Mouse (Mus musculus): ENCODE results near the gene Ccdc113. TPM values are rescaled to one million over a fixed set of nuclear protein-coding genes. Genes with fewer than 3 reads are reported as not detected.

The Ccdc113 gene
- polyA plus RNA-seq, 1 experiment from 2014 or later, result not detected

DNA sequence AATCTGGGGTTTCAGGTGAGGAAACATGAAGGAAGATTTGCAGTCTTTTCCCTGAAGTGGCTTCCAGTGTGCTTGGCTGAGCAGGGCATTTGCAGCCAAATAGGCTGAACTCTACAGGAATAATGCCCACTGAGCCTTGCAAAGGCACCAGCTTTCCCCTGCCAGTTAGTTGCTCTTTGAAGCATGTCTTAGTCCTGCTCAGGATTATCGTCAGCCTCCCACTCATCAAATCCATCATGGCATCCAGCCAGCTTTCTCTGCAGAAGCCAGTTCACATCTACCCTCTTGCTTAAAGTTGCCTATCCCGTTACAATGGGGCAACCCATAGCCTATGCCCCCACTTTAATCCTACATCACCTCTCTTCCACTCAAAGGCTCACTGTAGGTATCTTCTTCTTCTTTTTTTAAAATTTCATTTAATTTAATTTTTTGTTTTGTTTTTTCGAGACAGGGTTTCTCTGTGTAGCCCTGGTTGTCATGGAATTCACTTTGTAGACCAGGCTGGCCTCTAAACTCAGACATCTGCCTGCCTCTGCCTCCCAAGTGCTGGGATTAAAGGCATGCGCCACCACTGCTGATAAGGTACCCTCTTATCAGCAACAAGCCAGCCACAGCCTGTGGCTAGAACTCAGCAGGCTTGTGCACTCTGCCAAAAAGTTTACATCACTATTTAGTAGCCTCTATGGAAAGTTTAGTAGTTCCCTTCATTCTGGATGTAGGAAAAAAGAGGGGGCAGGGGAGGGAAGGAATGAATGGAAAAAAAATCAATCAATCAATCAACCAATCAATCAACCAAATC lies 34.4 kb upstream of the Ccdc113 start:
- Histone ChIP-seq H3K4me2 (replicated peaks; ENCODE audit: low read depth, low read length) (no peak overlapping the region), H3K27ac (ENCODE audit: low read length) (no peak overlapping the region), H3K4me1 (ENCODE audit: control insufficient read depth, insufficient read depth, low read length) (0 out of 2 replicates have a peak, but pooled peaks cover 4% of the 10 kb centered on the region), H3K36me3 (ENCODE audit: control insufficient read depth, insufficient read depth, low read length) (no peaks in the 10 kb centered on the region), H3K9me3 (ENCODE audit: control insufficient read depth, low read depth, low read length) (no peaks in the 10 kb centered on the region), H3K4me3 (ENCODE audit: low read depth, low read length) (no peak overlapping the region), H3K27me3 (ENCODE audit: control insufficient read depth, insufficient read depth, low read length) (no peaks in the 10 kb centered on the region), H3K9ac (replicated peaks; ENCODE audit: low read depth, low read length) (no peak overlapping the region)
- ATAC-seq (ENCODE audit: insufficient number of reproducible peaks, insufficient read depth, low FRiP score, low read depth), result no peak
- WGBS, result 74% methylated on average over 4 of the region's 4 CpGs

DNA sequence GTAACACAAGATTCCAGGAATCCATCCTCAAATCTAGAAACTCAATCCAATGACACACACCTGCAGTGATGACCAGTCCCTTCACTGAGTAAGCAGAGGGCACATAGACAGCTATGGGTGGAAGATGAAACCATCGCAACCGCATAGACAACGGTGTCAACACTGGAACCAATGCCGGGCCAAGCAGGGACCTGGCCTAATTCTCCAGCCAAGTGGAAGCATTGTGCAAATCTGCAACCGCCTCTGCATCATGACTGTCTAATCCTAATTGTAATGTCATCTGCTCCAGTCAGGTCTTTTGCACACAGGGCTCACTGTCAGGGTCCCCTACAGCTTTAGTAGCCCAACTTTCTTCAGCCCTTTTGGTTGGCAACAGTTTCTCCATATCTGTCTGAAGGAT lies 33.4 kb upstream of the Ccdc113 start:
- no peaks in the 10 kb centered on the region for H3K36me3 ChIP-seq (ENCODE audit: control insufficient read depth, insufficient read depth, low read length)
- H3K4me1 ChIP-seq (ENCODE audit: control insufficient read depth, insufficient read depth, low read length), result 0 out of 2 replicates have a peak, but pooled peaks cover 4% of the 10 kb centered on the region
- no peak overlapping the region for H3K27ac ChIP-seq (ENCODE audit: low read length)
- no peak overlapping the region for H3K4me3 ChIP-seq (ENCODE audit: low read depth, low read length)
- H3K9me3 ChIP-seq (ENCODE audit: control insufficient read depth, low read depth, low read length), result no peaks in the 10 kb centered on the region
- WGBS, result 92% methylated on average over 5 of the region's 5 CpGs
- no peaks in the 10 kb centered on the region for H3K27me3 ChIP-seq (ENCODE audit: control insufficient read depth, insufficient read depth, low read length)
- ATAC-seq (ENCODE audit: insufficient number of reproducible peaks, insufficient read depth, low FRiP score, low read depth), result no peak
- H3K9ac ChIP-seq (replicated peaks; ENCODE audit: low read depth, low read length), result no peak overlapping the region
- H3K4me2 ChIP-seq (replicated peaks; ENCODE audit: low read depth, low read length), result no peak overlapping the region

DNA sequence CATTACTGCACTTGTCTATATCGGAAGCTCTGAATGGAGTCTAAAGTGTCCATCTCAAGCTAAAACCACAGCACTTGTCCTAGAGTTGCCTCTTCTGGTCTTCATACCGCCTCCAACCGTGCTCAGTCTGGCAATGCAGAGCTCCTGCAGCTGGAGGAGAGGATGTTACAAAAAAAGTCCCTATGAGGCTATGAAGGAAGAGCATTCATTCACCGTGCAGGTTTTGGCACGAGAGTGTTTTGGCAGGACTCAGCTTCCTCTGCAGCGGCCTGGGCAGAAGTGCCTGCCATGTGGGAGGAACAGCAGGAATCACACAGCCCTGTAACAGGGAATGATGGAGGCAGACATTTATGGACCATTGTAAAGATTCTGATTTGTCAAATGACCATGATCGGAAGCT lies 31.5 kb upstream of the Ccdc113 start:
- Histone ChIP-seq H3K36me3 (ENCODE audit: control insufficient read depth, insufficient read depth, low read length) (no peaks in the 10 kb centered on the region), H3K4me2 (replicated peaks; ENCODE audit: low read depth, low read length) (no peak overlapping the region), H3K9ac (replicated peaks; ENCODE audit: low read depth, low read length) (no peak overlapping the region), H3K27me3 (ENCODE audit: control insufficient read depth, insufficient read depth, low read length) (no peaks in the 10 kb centered on the region), H3K4me1 (ENCODE audit: control insufficient read depth, insufficient read depth, low read length) (no peaks in the 10 kb centered on the region), H3K4me3 (ENCODE audit: low read depth, low read length) (no peak overlapping the region), H3K27ac (ENCODE audit: low read length) (no peak overlapping the region), H3K9me3 (ENCODE audit: control insufficient read depth, low read depth, low read length) (no peaks in the 10 kb centered on the region)
- 80% methylated on average over 7 of the region's 7 CpGs for WGBS
- ATAC-seq (ENCODE audit: insufficient number of reproducible peaks, insufficient read depth, low FRiP score, low read depth), result no peak

DNA sequence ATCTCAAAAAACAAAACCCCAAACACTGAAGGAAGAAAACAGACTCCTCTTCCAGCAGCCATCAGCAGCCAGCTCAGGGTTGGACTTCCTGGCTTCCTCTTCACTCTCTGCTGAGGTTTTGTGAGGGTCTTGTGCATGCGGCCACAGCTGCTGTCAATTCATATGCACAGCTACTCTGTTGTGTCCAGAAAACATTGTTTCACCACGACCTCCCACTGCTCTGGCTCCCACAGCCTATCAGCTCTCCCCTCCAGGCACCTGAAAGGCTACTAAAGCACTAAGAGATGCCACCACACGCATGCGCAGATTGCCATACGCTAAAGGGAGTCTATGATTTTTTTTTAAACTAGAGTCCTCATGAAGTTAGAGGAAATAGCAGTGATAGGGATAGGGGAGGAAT lies 29.1 kb upstream of the Ccdc113 start:
- Histone ChIP-seq H3K4me3 (ENCODE audit: low read depth, low read length) (no peak overlapping the region), H3K36me3 (ENCODE audit: control insufficient read depth, insufficient read depth, low read length) (no peaks in the 10 kb centered on the region), H3K9ac (replicated peaks; ENCODE audit: low read depth, low read length) (no peak overlapping the region), H3K4me1 (ENCODE audit: control insufficient read depth, insufficient read depth, low read length) (no peaks in the 10 kb centered on the region), H3K9me3 (ENCODE audit: control insufficient read depth, low read depth, low read length) (no peaks in the 10 kb centered on the region), H3K4me2 (replicated peaks; ENCODE audit: low read depth, low read length) (no peak overlapping the region), H3K27me3 (ENCODE audit: control insufficient read depth, insufficient read depth, low read length) (no peaks in the 10 kb centered on the region), H3K27ac (ENCODE audit: low read length) (no peak overlapping the region)
- 79% methylated on average over 5 of the region's 5 CpGs for WGBS
- no peak for ATAC-seq (ENCODE audit: insufficient number of reproducible peaks, insufficient read depth, low FRiP score, low read depth)

DNA sequence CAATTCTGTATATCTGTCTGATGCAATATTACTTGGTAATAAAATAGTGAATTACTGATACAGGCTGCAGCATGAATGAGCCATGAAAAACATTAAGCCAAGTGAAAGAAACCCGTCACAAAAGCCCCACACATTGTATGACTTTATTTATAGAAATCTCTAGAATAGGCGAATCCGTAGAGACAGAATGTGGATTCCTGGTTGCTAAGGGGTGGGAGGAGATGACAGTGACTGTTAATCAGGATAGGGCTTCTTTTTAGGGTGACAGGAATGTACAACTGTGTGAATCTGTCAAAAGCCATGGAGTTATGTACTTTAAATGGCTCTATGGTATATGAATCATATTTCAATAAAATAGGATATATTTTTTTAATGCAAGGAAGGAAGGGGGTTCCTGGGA lies 28.3 kb upstream of the Ccdc113 start:
- Histone ChIP-seq H3K4me3 (ENCODE audit: low read depth, low read length) (no peak overlapping the region), H3K36me3 (ENCODE audit: control insufficient read depth, insufficient read depth, low read length) (no peaks in the 10 kb centered on the region), H3K27ac (ENCODE audit: low read length) (no peak overlapping the region), H3K4me2 (replicated peaks; ENCODE audit: low read depth, low read length) (no peak overlapping the region), H3K27me3 (ENCODE audit: control insufficient read depth, insufficient read depth, low read length) (no peaks in the 10 kb centered on the region), H3K4me1 (ENCODE audit: control insufficient read depth, insufficient read depth, low read length) (no peaks in the 10 kb centered on the region), H3K9me3 (ENCODE audit: control insufficient read depth, low read depth, low read length) (no peaks in the 10 kb centered on the region), H3K9ac (replicated peaks; ENCODE audit: low read depth, low read length) (no peak overlapping the region)
- ATAC-seq (ENCODE audit: insufficient number of reproducible peaks, insufficient read depth, low FRiP score, low read depth), result no peak
- 74% methylated on average over 3 of the region's 3 CpGs for WGBS

DNA sequence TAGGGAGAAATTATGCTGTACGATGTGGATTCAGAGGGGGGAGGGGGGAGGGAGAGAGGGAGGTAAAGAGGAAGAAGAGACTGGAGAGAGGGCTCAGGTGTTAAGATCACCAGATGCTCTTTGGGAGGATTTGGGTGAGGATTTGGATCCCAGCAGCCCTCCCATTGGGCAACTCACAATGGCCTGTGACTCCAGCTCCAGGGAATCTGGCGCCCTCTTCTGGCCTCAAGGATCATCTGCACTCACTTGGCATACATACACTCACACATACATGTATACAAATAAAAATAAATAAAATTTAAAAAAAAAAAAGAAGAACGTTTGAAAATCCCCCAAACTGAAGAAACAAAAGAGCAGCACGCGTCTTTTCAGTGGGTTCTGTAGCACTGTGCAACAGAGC lies 27.6 kb upstream of the Ccdc113 start:
- 74% methylated on average over 5 of the region's 5 CpGs for WGBS
- no peak overlapping the region for H3K27ac ChIP-seq (ENCODE audit: low read length)
- ATAC-seq (ENCODE audit: insufficient number of reproducible peaks, insufficient read depth, low FRiP score, low read depth), result no peak

DNA sequence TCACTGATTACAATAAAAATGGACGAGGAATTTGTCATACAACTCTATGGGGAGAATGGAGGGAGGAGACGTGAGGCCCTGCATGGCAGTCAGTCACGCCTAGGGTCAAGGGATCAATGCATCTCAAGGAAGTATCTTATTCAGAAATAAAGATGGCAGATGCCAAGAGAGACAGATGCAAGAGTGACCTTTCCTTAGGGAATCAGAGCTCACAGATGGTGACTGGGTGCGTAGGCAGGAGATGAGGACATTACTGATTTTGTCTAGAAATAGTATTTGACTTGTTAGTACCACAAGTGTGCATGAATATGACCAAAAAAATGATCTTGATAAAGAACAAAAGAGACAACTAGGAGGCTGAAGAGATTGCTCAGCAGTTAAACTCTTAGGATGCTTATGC lies 21.6 kb upstream of the Ccdc113 start:
- 61% methylated on average over 4 of the region's 4 CpGs for WGBS
- no peak overlapping the region for H3K4me3 ChIP-seq (ENCODE audit: low read depth, low read length)
- H3K9me3 ChIP-seq (ENCODE audit: control insufficient read depth, low read depth, low read length), result no peaks in the 10 kb centered on the region
- H3K27me3 ChIP-seq (ENCODE audit: control insufficient read depth, insufficient read depth, low read length), result no peaks in the 10 kb centered on the region
- H3K27ac ChIP-seq (ENCODE audit: low read length), result no peak overlapping the region
- H3K9ac ChIP-seq (replicated peaks; ENCODE audit: low read depth, low read length), result no peak overlapping the region
- ATAC-seq (ENCODE audit: insufficient number of reproducible peaks, insufficient read depth, low FRiP score, low read depth), result no peak
- no peaks in the 10 kb centered on the region for H3K36me3 ChIP-seq (ENCODE audit: control insufficient read depth, insufficient read depth, low read length)
- H3K4me2 ChIP-seq (replicated peaks; ENCODE audit: low read depth, low read length), result no peak overlapping the region
- no peaks in the 10 kb centered on the region for H3K4me1 ChIP-seq (ENCODE audit: control insufficient read depth, insufficient read depth, low read length)

More for the DNA sequence above, 27.6 kb upstream of the Ccdc113 start:
- H3K4me2 ChIP-seq (replicated peaks; ENCODE audit: low read depth, low read length), result no peak overlapping the region
- H3K9me3 ChIP-seq (ENCODE audit: control insufficient read depth, low read depth, low read length), result no peaks in the 10 kb centered on the region
- no peak overlapping the region for H3K4me3 ChIP-seq (ENCODE audit: low read depth, low read length)
- H3K27me3 ChIP-seq (ENCODE audit: control insufficient read depth, insufficient read depth, low read length), result no peaks in the 10 kb centered on the region
- H3K9ac ChIP-seq (replicated peaks; ENCODE audit: low read depth, low read length), result no peak overlapping the region
- H3K36me3 ChIP-seq (ENCODE audit: control insufficient read depth, insufficient read depth, low read length), result no peaks in the 10 kb centered on the region
- H3K4me1 ChIP-seq (ENCODE audit: control insufficient read depth, insufficient read depth, low read length), result no peaks in the 10 kb centered on the region

DNA sequence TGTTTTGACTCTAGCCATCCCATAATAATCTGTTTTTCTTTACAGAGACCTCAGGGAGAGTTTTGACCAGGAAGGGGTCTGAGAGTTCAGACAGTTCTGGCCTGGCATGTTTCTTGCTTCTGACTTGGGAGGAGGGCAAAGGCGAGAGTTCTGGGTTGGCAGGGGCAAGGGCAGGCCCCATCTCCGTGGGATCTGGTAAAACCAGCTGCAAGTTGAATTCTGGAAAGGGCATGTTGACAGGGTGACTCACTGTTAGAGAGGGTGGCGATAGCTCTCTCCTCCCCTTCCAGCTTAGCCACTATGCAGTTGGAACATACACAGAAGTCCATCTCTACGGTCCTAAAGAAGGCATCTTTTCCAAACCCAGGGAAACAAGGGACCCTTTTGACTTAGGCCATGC lies 20.7 kb upstream of the Ccdc113 start:
- no peaks in the 10 kb centered on the region for H3K4me1 ChIP-seq (ENCODE audit: control insufficient read depth, insufficient read depth, low read length)
- no peaks in the 10 kb centered on the region for H3K36me3 ChIP-seq (ENCODE audit: control insufficient read depth, insufficient read depth, low read length)
- no peak overlapping the region for H3K9ac ChIP-seq (replicated peaks; ENCODE audit: low read depth, low read length)
- H3K27ac ChIP-seq (ENCODE audit: low read length), result no peak overlapping the region
- 68% methylated on average over 4 of the region's 4 CpGs for WGBS
- no peak for ATAC-seq (ENCODE audit: insufficient number of reproducible peaks, insufficient read depth, low FRiP score, low read depth)
- H3K9me3 ChIP-seq (ENCODE audit: control insufficient read depth, low read depth, low read length), result no peaks in the 10 kb centered on the region
- no peak overlapping the region for H3K4me2 ChIP-seq (replicated peaks; ENCODE audit: low read depth, low read length)
- H3K4me3 ChIP-seq (ENCODE audit: low read depth, low read length), result no peak overlapping the region
- no peaks in the 10 kb centered on the region for H3K27me3 ChIP-seq (ENCODE audit: control insufficient read depth, insufficient read depth, low read length)

DNA sequence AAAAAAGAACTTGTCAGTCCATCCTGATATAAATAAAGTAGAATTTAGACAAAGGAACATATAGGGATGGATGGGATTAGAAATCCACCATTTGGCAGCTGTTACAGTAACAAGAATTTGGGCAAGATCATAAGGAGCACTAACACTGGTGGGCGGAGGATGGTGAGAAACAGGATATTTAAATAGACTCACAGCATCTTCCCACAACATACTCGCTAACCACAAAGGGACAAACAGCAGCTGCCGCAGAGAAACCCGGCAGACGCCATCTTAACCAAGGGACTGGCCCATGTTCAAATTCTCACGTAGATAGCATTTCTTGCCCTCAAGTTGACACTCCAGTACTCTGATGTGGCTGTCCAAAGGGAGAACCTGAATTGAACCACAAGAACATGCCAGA lies 17.0 kb upstream of the Ccdc113 start:
- Histone ChIP-seq H3K27me3 (ENCODE audit: control insufficient read depth, insufficient read depth, low read length) (no peaks in the 10 kb centered on the region), H3K4me1 (ENCODE audit: control insufficient read depth, insufficient read depth, low read length) (no peaks in the 10 kb centered on the region), H3K27ac (ENCODE audit: low read length) (no peak overlapping the region), H3K9me3 (ENCODE audit: control insufficient read depth, low read depth, low read length) (no peaks in the 10 kb centered on the region), H3K4me2 (replicated peaks; ENCODE audit: low read depth, low read length) (no peak overlapping the region), H3K4me3 (ENCODE audit: low read depth, low read length) (no peak overlapping the region), H3K36me3 (ENCODE audit: control insufficient read depth, insufficient read depth, low read length) (no peaks in the 10 kb centered on the region), H3K9ac (replicated peaks; ENCODE audit: low read depth, low read length) (no peak overlapping the region)
- 89% methylated on average over 6 of the region's 6 CpGs for WGBS
- ATAC-seq (ENCODE audit: insufficient number of reproducible peaks, insufficient read depth, low FRiP score, low read depth), result no peak

Measured in stomach, embryonic 14.5 days (tissue).